In the genomic region with DNA sequence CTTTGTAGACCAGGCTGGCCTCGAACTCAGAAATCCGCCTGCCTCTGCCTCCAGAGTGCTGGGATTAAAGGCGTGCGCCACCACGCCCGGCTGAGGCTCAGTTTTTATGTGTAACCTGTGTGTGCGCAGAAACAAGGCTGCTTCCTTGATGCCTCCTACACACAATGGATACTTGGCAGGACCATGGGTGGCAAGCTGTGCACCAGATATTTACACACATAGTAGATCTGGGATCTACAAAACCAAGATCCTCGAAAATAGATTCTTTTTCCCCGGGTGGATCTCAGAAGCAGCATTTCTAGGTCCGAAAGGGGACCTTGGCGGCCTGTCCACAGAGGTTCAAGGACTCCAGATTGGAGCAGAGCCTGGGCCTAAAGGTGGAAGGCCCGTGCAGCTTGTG, we compare ENCODE assay signal across 8 mouse cellular contexts. TPM values are rescaled to one million over a fixed set of nuclear protein-coding genes. Genes with fewer than 3 reads are reported as not detected.
DNase-seq lines count a peak whose midpoint lies in the region; ATAC-seq and TF ChIP-seq lines count a peak whose summit lies in the region.

No protein-coding gene starts in this region.

- peak overlapping the region; percentile 59 for H3K27ac ChIP-seq in cerebellum, adult 2 months (ENCODE audit: insufficient read depth, low read length)
- H3K27ac ChIP-seq in spleen, adult 2 months (ENCODE audit: insufficient read depth, low read length): 0 out of 2 replicates have a peak overlapping the region, but pooled peaks have one; percentile 12
- peak overlapping the region; percentile 71 for H3K27ac ChIP-seq in liver, embryonic 11.5 days (ENCODE audit: low read depth, low read length)

- H3K27me3 ChIP-seq in cerebellum, adult 2 months (ENCODE audit: control insufficient read depth, insufficient read depth, low read length): no peaks in the 10 kb centered on the region
- no peaks in the 10 kb centered on the region for H3K27me3 ChIP-seq in spleen, adult 2 months (ENCODE audit: control insufficient read depth, insufficient read depth, low read length)
- peaks cover 3% of the 10 kb centered on the region; the same call in 1 of the 2 replicates for H3K27me3 ChIP-seq in liver, embryonic 11.5 days (replicated peaks; ENCODE audit: control insufficient read depth, insufficient read depth, low read length)

- H3K9me3 ChIP-seq in liver, embryonic 11.5 days (ENCODE audit: control insufficient read depth, low read length): no peaks in the 10 kb centered on the region

- H3K4me3 ChIP-seq in cerebellum, adult 2 months (replicated peaks; ENCODE audit: insufficient read depth, low read depth, low read length): peak overlapping the region; percentile 60
- peak overlapping the region; percentile 39 for H3K4me3 ChIP-seq in spleen, adult 2 months (ENCODE audit: extremely low read depth, insufficient read depth, insufficient read length)
- H3K4me3 ChIP-seq in liver, embryonic 11.5 days (ENCODE audit: low read depth, low read length): peak overlapping the region; percentile 75

- H3K4me1 ChIP-seq in cerebellum, adult 2 months (ENCODE audit: control insufficient read depth, insufficient read depth, low read length): peaks cover 3% of the 10 kb centered on the region; the same call in 1 of the 2 replicates
- H3K4me1 ChIP-seq in spleen, adult 2 months (ENCODE audit: control insufficient read depth, insufficient read depth, insufficient read length): peaks cover 20% of the 10 kb centered on the region
- peaks cover 24% of the 10 kb centered on the region for H3K4me1 ChIP-seq in liver, embryonic 11.5 days (replicated peaks; ENCODE audit: control insufficient read depth, insufficient read depth, low read length)

- peak overlapping the region; percentile 69 for H3K4me2 ChIP-seq in liver, embryonic 11.5 days

- 31% methylated on average over 12 of the region's 12 CpGs for WGBS in cerebellum, adult 2 months
- WGBS in spleen, adult 2 months: 54% methylated on average over 12 of the region's 12 CpGs
- 47% methylated on average over 12 of the region's 12 CpGs for WGBS in liver, embryonic 11.5 days

- TF ChIP-seq POLR2A in cerebellum, adult 2 months (IDR thresholded peaks at IDR 0.05; ENCODE audit: borderline replicate concordance, insufficient read depth, low read length): no peak
- TF ChIP-seq POLR2A in spleen, adult 2 months (IDR thresholded peaks at IDR 0.05; ENCODE audit: low read depth, low read length): no peak

- H3K36me3 ChIP-seq in spleen, adult 2 months (ENCODE audit: control insufficient read depth, insufficient read depth, low read length): no peaks in the 10 kb centered on the region
- H3K36me3 ChIP-seq in liver, embryonic 11.5 days (ENCODE audit: control insufficient read depth, insufficient read depth, low read length): no peaks in the 10 kb centered on the region

- DNase-seq in cerebellum, adult 2 months: peak in 1 of 2 experiments; percentile 39
- no peak for DNase-seq in cerebellum, adult 11 months
- no peak for DNase-seq in spleen, adult 2 months (ENCODE audit: low read depth in 1 of 2, low spot score in 2 of 2)
- no peak for DNase-seq in spleen, adult 12 weeks (ENCODE audit: low spot score)
- no peak for DNase-seq in liver, embryonic 11.5 days (ENCODE audit: low spot score)
- no peak for DNase-seq in urinary bladder, adult 2 months (ENCODE audit: low spot score)
- DNase-seq in spleen, adult 18-20 months: no peak

- peak; percentile 17; the same call in 1 of the 2 replicates for ATAC-seq in liver, embryonic 11.5 days (replicated peaks; ENCODE audit: low FRiP score)
- no peak for ATAC-seq in megakaryocyte-erythroid progenitor cell, adult 5-6 weeks (replicated peaks; ENCODE audit: low FRiP score, low TSS enrichment, poor library complexity, severe bottlenecking)

- H3K9ac ChIP-seq in liver, embryonic 11.5 days (ENCODE audit: low read depth, low read length): peak overlapping the region; percentile 71

- TF ChIP-seq CTCF in cerebellum, adult 2 months (IDR thresholded peaks at IDR 0.05; ENCODE audit: borderline replicate concordance, insufficient read depth, low read depth, low read length): no peak
- TF ChIP-seq CTCF in spleen, adult 2 months (IDR thresholded peaks at IDR 0.05; ENCODE audit: extremely low read depth, insufficient read depth, insufficient read length, insufficient replicate concordance): no peak

RNA-seq across cellular contexts. Expression of a gene that starts 0.5 kb away (rescaled TPM):
- polyA plus RNA-seq in cerebellum, adult 2 months (2012; rRNA removed): 91.0 and 96.9 TPM in 2 replicates
- polyA plus RNA-seq in spleen, adult 2 months (2012; rRNA removed): 17.1 and 23.5 TPM in 2 replicates
- polyA plus RNA-seq in liver, embryonic 11.5 days (2014; fragmentation: Nextera tagmentation; extraction: Ambion mirVana): 9.6 and 10.3 TPM in 2 replicates
- 8.0 and 13.6 TPM in 2 replicates for polyA plus RNA-seq in urinary bladder, adult 2 months (2012; rRNA removed)
- 17.5 and 27.4 TPM in 2 replicates for total RNA-seq in megakaryocyte-erythroid progenitor cell, adult 5-6 weeks (2014; fragmentation: Nextera tagmentation)
- total RNA-seq in megakaryocyte-erythroid progenitor cell, adult 5-6 weeks (2017): 9.8 and 15.0 TPM in 2 replicates

RNA-seq across cellular contexts. Expression of a gene that starts 6.6 kb away (rescaled TPM):
- polyA plus RNA-seq in cerebellum, adult 2 months (2012; rRNA removed): 31.9 and 33.4 TPM in 2 replicates
- 44.4 and 60.5 TPM in 2 replicates for polyA plus RNA-seq in spleen, adult 2 months (2012; rRNA removed)
- polyA plus RNA-seq in liver, embryonic 11.5 days (2014; fragmentation: Nextera tagmentation; extraction: Ambion mirVana): 14.4 and 15.2 TPM in 2 replicates
- 30.7 and 34.2 TPM in 2 replicates for polyA plus RNA-seq in urinary bladder, adult 2 months (2012; rRNA removed)
- total RNA-seq in megakaryocyte-erythroid progenitor cell, adult 5-6 weeks (2014; fragmentation: Nextera tagmentation): 14.3 and 19.6 TPM in 2 replicates
- 4.3 and 9.1 TPM in 2 replicates for total RNA-seq in megakaryocyte-erythroid progenitor cell, adult 5-6 weeks (2017)

RNA-seq across cellular contexts. Expression of a gene that starts 10.4 kb away (rescaled TPM):
- polyA plus RNA-seq in cerebellum, adult 2 months (2012; rRNA removed): 74.5 and 75.9 TPM in 2 replicates
- polyA plus RNA-seq in spleen, adult 2 months (2012; rRNA removed): 45.5 and 67.8 TPM in 2 replicates
- 233 and 237 TPM in 2 replicates for polyA plus RNA-seq in liver, embryonic 11.5 days (2014; fragmentation: Nextera tagmentation; extraction: Ambion mirVana)
- polyA plus RNA-seq in urinary bladder, adult 2 months (2012; rRNA removed): 58.8 and 84.8 TPM in 2 replicates
- 183 and 205 TPM in 2 replicates for total RNA-seq in megakaryocyte-erythroid progenitor cell, adult 5-6 weeks (2014; fragmentation: Nextera tagmentation)
- total RNA-seq in megakaryocyte-erythroid progenitor cell, adult 5-6 weeks (2017): 81.8 and 104 TPM in 2 replicates

RNA-seq across cellular contexts. Expression of a gene that starts 10.4 kb away (rescaled TPM):
- 103 TPM in 2 replicates for polyA plus RNA-seq in cerebellum, adult 2 months (2012; rRNA removed)
- polyA plus RNA-seq in spleen, adult 2 months (2012; rRNA removed): 55.7 and 68.8 TPM in 2 replicates
- polyA plus RNA-seq in liver, embryonic 11.5 days (2014; fragmentation: Nextera tagmentation; extraction: Ambion mirVana): 74.7 and 77.6 TPM in 2 replicates
- 84.5 and 88.3 TPM in 2 replicates for polyA plus RNA-seq in urinary bladder, adult 2 months (2012; rRNA removed)
- total RNA-seq in megakaryocyte-erythroid progenitor cell, adult 5-6 weeks (2014; fragmentation: Nextera tagmentation): 52.0 and 56.6 TPM in 2 replicates
- 31.3 and 39.0 TPM in 2 replicates for total RNA-seq in megakaryocyte-erythroid progenitor cell, adult 5-6 weeks (2017)

RNA-seq across cellular contexts. Expression of a gene that starts 15.2 kb away (rescaled TPM):
- polyA plus RNA-seq in cerebellum, adult 2 months (2012; rRNA removed): 12.5 and 14.1 TPM in 2 replicates
- 21.0 and 25.2 TPM in 2 replicates for polyA plus RNA-seq in spleen, adult 2 months (2012; rRNA removed)
- polyA plus RNA-seq in liver, embryonic 11.5 days (2014; fragmentation: Nextera tagmentation; extraction: Ambion mirVana): 6.3 and 6.8 TPM in 2 replicates
- 21.0 and 23.8 TPM in 2 replicates for polyA plus RNA-seq in urinary bladder, adult 2 months (2012; rRNA removed)
- 15.3 and 21.7 TPM in 2 replicates for total RNA-seq in megakaryocyte-erythroid progenitor cell, adult 5-6 weeks (2014; fragmentation: Nextera tagmentation)
- 3.3 and 4.9 TPM in 2 replicates for total RNA-seq in megakaryocyte-erythroid progenitor cell, adult 5-6 weeks (2017)

Comparison
In these comparisons a context has a peak if more than half of its experiments do, and no peak if none do; other contexts are left out.
1. H3K27ac ChIP-seq: peak in every context shown above with its lines; median percentile 71 in liver, embryonic 11.5 days; 59 in cerebellum, adult 2 months; 12 in spleen, adult 2 months.